Mouse (Mus musculus) lung, adult 2 months (tissue): ENCODE measurements around the gene Prx.

Experiments
- CTCF ChIP-seq: fragments of 200-500 bp; IDR thresholded peaks from 2 replicates; pipeline ENCODE4 v1.5.1; 2011; ENCODE audit warnings: mild to moderate bottlenecking, low read length, control low read depth; ENCODE audit not compliant: insufficient read depth
- POLR2A ChIP-seq: fragments of 200-500 bp; IDR thresholded peaks from 2 replicates; pipeline ENCODE4 v1.6.1; 2011; ENCODE audit warnings: low read depth, mild to moderate bottlenecking, control low read depth, low read length, borderline replicate concordance; ENCODE audit errors: extremely low read depth

DNA sequence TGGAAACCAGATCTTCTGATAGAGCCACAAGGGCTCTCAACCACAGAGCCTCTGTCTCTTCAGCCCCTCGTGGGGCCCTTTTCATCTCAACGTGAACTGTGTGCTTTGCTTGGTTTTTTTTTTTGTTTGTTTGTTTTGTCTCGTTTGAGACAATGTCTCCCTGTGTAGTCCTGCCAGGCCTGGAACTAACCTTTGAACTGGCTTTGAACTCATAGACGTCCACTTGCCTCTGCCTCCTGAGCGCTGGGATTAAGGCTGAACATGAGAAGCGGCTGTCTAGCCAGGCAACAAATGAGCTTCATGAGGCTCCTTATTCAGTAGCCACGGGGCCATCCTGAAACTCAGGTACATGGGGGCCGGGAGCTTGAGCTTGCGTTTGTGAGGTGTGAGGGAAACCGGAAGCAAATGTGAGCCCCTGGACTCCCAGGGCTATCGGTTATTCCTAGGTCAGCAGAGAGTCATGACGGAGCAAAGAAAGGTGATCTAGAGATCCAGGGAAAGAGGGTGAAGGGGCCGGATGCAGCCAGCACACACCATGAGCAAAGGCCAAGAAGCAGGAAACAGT, 46.8 kb upstream of the Prx start:
- no peak for TF ChIP-seq CTCF
- TF ChIP-seq POLR2A: no peak
